Mouse (Mus musculus) E14TG2a.4 (cell line): ENCODE measurements at regions not wholly inside any gene's neighbourhood (a gene's known extent, or its start where the extent isn't known, plus 50 kb on each side); places are given as distances from the start of the nearest gene placed in this dataset.

ENCODE experiments used
- CTCF ChIP-seq: conservative IDR thresholded peaks from 2 replicates; pipeline ENCODE4 v1.5.1; 2014; ENCODE audit warnings: low read length
- NANOG ChIP-seq: IDR thresholded peaks from 2 replicates; pipeline ENCODE4 v1.6.1; 2014; ENCODE audit warnings: borderline replicate concordance, low read length, mixed read lengths
- POU5F1 ChIP-seq: IDR thresholded peaks from 2 replicates; pipeline ENCODE4 v1.6.1; 2014; ENCODE audit warnings: low read length, borderline replicate concordance

GRCm38 (mm10) chr1:154054874-154055273 lies 146.1 kb upstream of the Zfp648 start:
- TF ChIP-seq CTCF (no peak), NANOG (no peak), POU5F1 (no peak)
